Mouse (Mus musculus) liver (tissue): ENCODE results near the gene Ergic2.
A peak's percentile ranks its signal among the peaks of the same experiment; 100 is the strongest.
"Not testable (repeated sequence)": the region's sequence is repeated elsewhere in the genome, so short reads cannot be mapped to it uniquely, and the experiment has no call there.

Experiments
- DNase-seq: peaks from one replicate; pipeline ENCODE4 v3.0.0-alpha.2; 2020; ENCODE audit warnings: mixed read lengths

Gene Ergic2

GRCm38 (mm10) chr6:148207522-148207921 lies 4.7 kb downstream of the Ergic2 start:
- DNase-seq: no peak

- DNase-seq: no peak
Observed at GRCm38 (mm10) chr6:148205134-148205533, 7.0 kb downstream of the Ergic2 start.

- DNase-seq: no peak
Observed at GRCm38 (mm10) chr6:148199729-148200128, 12.4 kb downstream of the Ergic2 start.

GRCm38 (mm10) chr6:148199177-148199576 lies 13.0 kb downstream of the Ergic2 start:
- DNase-seq: no peak

- no peak for DNase-seq
Observed at GRCm38 (mm10) chr6:148193972-148194701, 18.0 kb downstream of the Ergic2 start.

- DNase-seq: no peak
Observed at GRCm38 (mm10) chr6:148185694-148186093, 26.5 kb downstream of the Ergic2 start.

- no peak for DNase-seq
Observed at GRCm38 (mm10) chr6:148172904-148173303, 39.3 kb downstream of the Ergic2 start.

- DNase-seq: not testable (repeated sequence)
Observed at GRCm38 (mm10) chr6:148152305-148152704, 59.9 kb downstream of the Ergic2 start.

- no peak for DNase-seq
Observed at GRCm38 (mm10) chr6:148142421-148142820, 69.8 kb downstream of the Ergic2 start.

GRCm38 (mm10) chr6:148141874-148142273 lies 70.3 kb downstream of the Ergic2 start:
- no peak for DNase-seq

GRCm38 (mm10) chr6:148139288-148139995 lies 72.7 kb downstream of the Ergic2 start:
- no peak for DNase-seq

- DNase-seq: peak; percentile 66
Observed at GRCm38 (mm10) chr6:148135769-148136382, 76.3 kb downstream of the Ergic2 start.

- no peak for DNase-seq
Observed at GRCm38 (mm10) chr6:148133536-148133935, 78.6 kb downstream of the Ergic2 start.

GRCm38 (mm10) chr6:148132314-148132713 lies 79.9 kb downstream of the Ergic2 start:
- DNase-seq: no peak
